Mouse (Mus musculus): ENCODE measurements around the gene Kcna10.

DNA sequence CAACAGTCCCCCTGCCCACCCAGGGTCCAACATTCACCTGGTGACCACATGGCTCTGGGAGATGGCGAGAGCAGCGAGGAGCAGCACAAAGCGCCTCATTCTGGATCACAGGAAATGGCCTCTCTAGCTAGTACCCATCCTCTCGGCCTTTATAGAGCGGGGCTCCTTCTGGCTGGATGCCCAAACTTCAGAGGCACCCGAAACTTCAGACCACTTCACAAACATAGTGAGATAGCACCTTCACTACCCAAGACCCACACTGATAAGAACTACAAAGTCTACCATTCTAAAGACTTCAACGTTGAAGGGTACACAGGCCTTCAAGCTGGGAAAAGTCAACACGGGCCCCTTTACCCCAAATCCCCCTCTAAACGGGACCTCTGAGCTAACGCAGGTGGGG, 38.8 kb downstream of the Kcna10 start, which contains the start of gene Cym:
- no peak for TF ChIP-seq CTCF (IDR thresholded peaks at IDR 0.05; ENCODE audit: extremely low read depth, insufficient read depth, low read length)
- no peak for TF ChIP-seq POLR2A (IDR thresholded peaks at IDR 0.05; ENCODE audit: extremely low read depth, insufficient read depth, low read length)
